Mouse (Mus musculus): ENCODE results near the gene Brms1. TPM values are rescaled to one million over a fixed set of nuclear protein-coding genes. Genes with fewer than 3 reads are reported as not detected.

The Brms1 gene
- polyA plus RNA-seq, 1 experiment from 2014 or later: 47.6 TPM

- Histone ChIP-seq H3K9ac (replicated peaks; ENCODE audit: low read depth) (0 out of 2 replicates have a peak overlapping the region, but pooled peaks have one; percentile 16), H3K4me2 (replicated peaks; ENCODE audit: low read depth, low read length) (peak overlapping the region; percentile 70), H3K4me1 (ENCODE audit: insufficient read depth, low read depth, low read length) (peaks cover 14% of the 10 kb centered on the region; the same call in 1 of the 2 replicates), H3K27ac (ENCODE audit: low read length) (0 out of 2 replicates have a peak overlapping the region, but pooled peaks have one; percentile 2), H3K27me3 (replicated peaks; ENCODE audit: insufficient read depth, low read length) (0 out of 2 replicates have a peak, but pooled peaks cover 11% of the 10 kb centered on the region), H3K36me3 (ENCODE audit: insufficient read depth, low read length) (no peaks in the 10 kb centered on the region), H3K9me3 (ENCODE audit: low read length) (no peaks in the 10 kb centered on the region), H3K4me3 (ENCODE audit: low read depth, low read length) (peak overlapping the region; percentile 41; the same call in 1 of the 2 replicates)
- DNase-seq (ENCODE audit: low spot score) (no peak), ATAC-seq (no peak)
- TF ChIP-seq CTCF (IDR thresholded peaks at IDR 0.05) (no peak), EP300 (IDR thresholded peaks at IDR 0.05) (no peak)
- 15% methylated on average over 11 of the region's 11 CpGs for WGBS
These were observed 29.9 kb downstream of the Brms1 start for GRCm38 (mm10) chr19:5071077-5071476.

- peak overlapping the region; percentile 11; the same call in 1 of the 2 replicates for H3K27ac ChIP-seq (ENCODE audit: low read length)
- H3K4me3 ChIP-seq (ENCODE audit: low read depth, low read length): peak overlapping the region; percentile 41
- 0 out of 2 replicates have a peak overlapping the region, but pooled peaks have one; percentile 16 for H3K9ac ChIP-seq (replicated peaks; ENCODE audit: low read depth)
- no peak for TF ChIP-seq CTCF (IDR thresholded peaks at IDR 0.05)
- TF ChIP-seq EP300 (IDR thresholded peaks at IDR 0.05): no peak
- H3K4me2 ChIP-seq (replicated peaks; ENCODE audit: low read depth, low read length): peak overlapping the region; percentile 70
- H3K4me1 ChIP-seq (ENCODE audit: insufficient read depth, low read depth, low read length): peaks cover 14% of the 10 kb centered on the region; the same call in 1 of the 2 replicates
- 2% methylated on average over 38 of the region's 40 CpGs for whole genome bisulfite sequencing
- H3K9me3 ChIP-seq (ENCODE audit: low read length): no peaks in the 10 kb centered on the region
- H3K27me3 ChIP-seq (replicated peaks; ENCODE audit: insufficient read depth, low read length): 0 out of 2 replicates have a peak, but pooled peaks cover 11% of the 10 kb centered on the region
- peak; percentile 80 for ATAC-seq
- H3K36me3 ChIP-seq (ENCODE audit: insufficient read depth, low read length): no peaks in the 10 kb centered on the region
- peak; percentile 92 for DNase-seq (ENCODE audit: low spot score)
These were observed 30.6 kb downstream of the Brms1 start for GRCm38 (mm10) chr19:5071545-5072369.

DNA sequence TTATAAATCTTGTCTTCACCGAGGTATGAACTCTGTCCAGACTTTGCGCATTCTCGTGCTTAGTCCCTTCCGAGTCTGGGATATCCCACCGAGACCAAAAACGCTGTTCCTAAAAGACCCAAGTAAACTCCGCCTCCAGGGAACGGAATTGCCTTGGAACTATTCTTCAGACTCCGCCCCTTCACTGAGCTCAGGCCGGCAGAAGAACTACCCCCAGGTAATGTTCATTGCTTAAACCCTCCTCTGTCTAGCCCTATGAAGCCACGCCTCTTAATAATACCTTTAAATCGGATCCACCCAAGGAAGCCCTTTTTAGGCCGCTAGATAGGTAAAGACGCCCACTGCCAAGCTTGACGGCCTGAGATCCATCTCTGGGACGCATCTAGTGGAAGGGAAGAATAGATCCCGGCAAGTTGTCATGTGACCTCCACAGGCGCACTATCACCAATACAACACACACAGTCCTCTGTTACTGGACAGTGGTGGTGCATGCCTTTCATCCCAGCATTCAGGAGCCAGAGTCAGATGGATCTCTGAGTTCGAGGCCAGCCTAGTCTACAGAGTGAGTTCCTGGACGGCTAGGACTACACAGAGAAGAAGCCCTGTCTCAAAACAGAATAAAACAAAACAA, 31.4 kb downstream of the Brms1 start:
- H3K36me3 ChIP-seq (ENCODE audit: insufficient read depth, low read length): no peaks in the 10 kb centered on the region
- DNase-seq (ENCODE audit: low spot score) (peak; percentile 60), ATAC-seq (peak; percentile 6)
- peak overlapping the region; percentile 41 for H3K4me3 ChIP-seq (ENCODE audit: low read depth, low read length)
- peak overlapping the region; percentile 11; the same call in 1 of the 2 replicates for H3K27ac ChIP-seq (ENCODE audit: low read length)
- H3K9me3 ChIP-seq (ENCODE audit: low read length): no peaks in the 10 kb centered on the region
- peak overlapping the region; percentile 70 for H3K4me2 ChIP-seq (replicated peaks; ENCODE audit: low read depth, low read length)
- WGBS: 3% methylated on average over 20 of the region's 20 CpGs
- 0 out of 2 replicates have a peak, but pooled peaks cover 11% of the 10 kb centered on the region for H3K27me3 ChIP-seq (replicated peaks; ENCODE audit: insufficient read depth, low read length)
- H3K9ac ChIP-seq (replicated peaks; ENCODE audit: low read depth): no peak overlapping the region
- peaks cover 7% of the 10 kb centered on the region; the same call in 1 of the 2 replicates for H3K4me1 ChIP-seq (ENCODE audit: insufficient read depth, low read depth, low read length)
- no peak for TF ChIP-seq CTCF (IDR thresholded peaks at IDR 0.05)
- no peak for TF ChIP-seq EP300 (IDR thresholded peaks at IDR 0.05)

- Histone ChIP-seq H3K9me3 (ENCODE audit: low read length) (no peaks in the 10 kb centered on the region), H3K27me3 (replicated peaks; ENCODE audit: insufficient read depth, low read length) (0 out of 2 replicates have a peak, but pooled peaks cover 11% of the 10 kb centered on the region), H3K4me2 (replicated peaks; ENCODE audit: low read depth, low read length) (peak overlapping the region; percentile 70), H3K4me1 (ENCODE audit: insufficient read depth, low read depth, low read length) (peaks cover 6% of the 10 kb centered on the region; the same call in 1 of the 2 replicates), H3K36me3 (ENCODE audit: insufficient read depth, low read length) (no peaks in the 10 kb centered on the region), H3K4me3 (ENCODE audit: low read depth, low read length) (peak overlapping the region; percentile 41), H3K9ac (replicated peaks; ENCODE audit: low read depth) (no peak overlapping the region), H3K27ac (ENCODE audit: low read length) (no peak overlapping the region)
- WGBS: 1% methylated on average over 15 of the region's 15 CpGs
- DNase-seq (ENCODE audit: low spot score) (peak; percentile 67), ATAC-seq (peak; percentile 47)
- TF ChIP-seq EP300 (IDR thresholded peaks at IDR 0.05): no peak
- TF ChIP-seq CTCF (IDR thresholded peaks at IDR 0.05): peak; percentile 74
These were observed 31.9 kb downstream of the Brms1 start for GRCm38 (mm10) chr19:5073028-5073427.

DNA sequence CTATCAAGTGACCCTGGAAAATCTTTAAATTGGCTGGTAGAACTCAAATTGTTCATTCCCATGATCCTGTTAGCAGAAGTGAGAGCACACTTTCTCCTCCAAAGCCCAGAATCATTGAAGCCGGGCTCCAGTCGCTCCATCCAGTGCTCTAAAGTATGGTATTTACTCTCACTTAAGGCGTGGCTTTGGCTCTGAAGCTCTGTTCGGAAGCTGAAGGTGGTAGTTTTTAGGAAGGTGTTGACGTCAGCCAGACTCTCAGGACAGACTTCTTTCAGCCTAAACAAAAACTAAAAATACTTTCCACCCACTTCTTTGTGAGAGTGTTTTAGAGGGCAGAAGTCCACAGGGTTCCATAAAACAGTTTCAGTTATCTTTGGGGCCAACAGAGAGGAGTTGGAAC, 32.4 kb downstream of the Brms1 start:
- TF ChIP-seq CTCF (IDR thresholded peaks at IDR 0.05): no peak
- 0 out of 2 replicates have a peak, but pooled peaks have one; percentile 20 for TF ChIP-seq EP300 (IDR thresholded peaks at IDR 0.05)
- Histone ChIP-seq H3K36me3 (ENCODE audit: insufficient read depth, low read length) (no peaks in the 10 kb centered on the region), H3K4me1 (ENCODE audit: insufficient read depth, low read depth, low read length) (peaks cover under 1% of the 10 kb centered on the region; the same call in 1 of the 2 replicates), H3K27ac (ENCODE audit: low read length) (no peak overlapping the region), H3K9ac (replicated peaks; ENCODE audit: low read depth) (no peak overlapping the region), H3K27me3 (replicated peaks; ENCODE audit: insufficient read depth, low read length) (0 out of 2 replicates have a peak, but pooled peaks cover 8% of the 10 kb centered on the region), H3K4me2 (replicated peaks; ENCODE audit: low read depth, low read length) (no peak overlapping the region; the same call in 1 of the 2 replicates), H3K4me3 (ENCODE audit: low read depth, low read length) (no peak overlapping the region), H3K9me3 (ENCODE audit: low read length) (no peaks in the 10 kb centered on the region)
- DNase-seq (ENCODE audit: low spot score): no peak
- WGBS: 23% methylated on average over 5 of the region's 5 CpGs
- no peak for ATAC-seq

DNA sequence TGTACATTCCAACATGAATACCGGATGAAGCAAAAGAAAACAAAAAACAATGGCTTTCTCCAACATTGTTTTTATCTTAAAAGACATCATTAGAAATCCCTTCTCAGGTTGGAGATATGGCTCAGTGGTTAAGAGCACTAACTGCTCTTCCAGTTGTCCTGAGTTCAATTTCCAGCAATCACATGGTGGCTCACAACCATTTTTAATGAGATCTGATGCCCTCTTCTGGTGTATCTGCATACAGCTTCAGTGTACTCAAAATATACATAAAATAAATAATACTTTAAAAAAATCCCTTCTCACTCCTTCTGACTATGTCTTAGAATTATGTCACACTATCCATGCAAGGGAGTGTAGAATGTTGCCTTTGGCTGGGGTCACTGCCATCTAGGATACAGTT, 38.1 kb downstream of the Brms1 start:
- H3K4me2 ChIP-seq (replicated peaks; ENCODE audit: low read depth, low read length): no peak overlapping the region
- H3K27ac ChIP-seq (ENCODE audit: low read length): no peak overlapping the region
- H3K9me3 ChIP-seq (ENCODE audit: low read length): no peaks in the 10 kb centered on the region
- no peak for ATAC-seq
- no peak for TF ChIP-seq EP300 (IDR thresholded peaks at IDR 0.05)
- TF ChIP-seq CTCF (IDR thresholded peaks at IDR 0.05): no peak
- no peaks in the 10 kb centered on the region for H3K36me3 ChIP-seq (ENCODE audit: insufficient read depth, low read length)
- peaks cover 28% of the 10 kb centered on the region; the same call in 1 of the 2 replicates for H3K27me3 ChIP-seq (replicated peaks; ENCODE audit: insufficient read depth, low read length)
- H3K4me3 ChIP-seq (ENCODE audit: low read depth, low read length): no peak overlapping the region
- H3K9ac ChIP-seq (replicated peaks; ENCODE audit: low read depth): no peak overlapping the region
- no peaks in the 10 kb centered on the region for H3K4me1 ChIP-seq (ENCODE audit: insufficient read depth, low read depth, low read length)
- 87% methylated on average over 1 of the region's 1 CpGs for WGBS
- DNase-seq (ENCODE audit: low spot score): no peak

All from lung, postnatal 0 days (tissue).